Mouse (Mus musculus) E14TG2a.4 (cell line): ENCODE data around the gene Slc30a2.

Experiments used
- H3K27me3 ChIP-seq: 2 replicates; pipeline ENCODE4 v1.6.1; 2014; ENCODE audit warnings: low read length, control low read depth; ENCODE audit not compliant: insufficient read depth
- H3K36me3 ChIP-seq: 2 replicates; pipeline ENCODE4 v1.6.1; 2014; ENCODE audit warnings: low read length, control low read depth; ENCODE audit not compliant: insufficient read depth
- H3K4me1 ChIP-seq: replicated peaks from 2 replicates; pipeline ENCODE4 v1.6.1; 2014; ENCODE audit warnings: low read depth, low read length, control low read depth
- H3K4me3 ChIP-seq: replicated peaks from 2 replicates; pipeline ENCODE4 v1.5.1; 2014; ENCODE audit warnings: mild to moderate bottlenecking, low read length
- H3K9me3 ChIP-seq: 2 replicates; pipeline ENCODE4 v1.6.1; 2014; ENCODE audit warnings: low read length, control low read depth
- CTCF ChIP-seq: conservative IDR thresholded peaks from 2 replicates; pipeline ENCODE4 v1.5.1; 2014; ENCODE audit warnings: low read length
- NANOG ChIP-seq: IDR thresholded peaks from 2 replicates; pipeline ENCODE4 v1.6.1; 2014; ENCODE audit warnings: borderline replicate concordance, low read length, mixed read lengths
- POU5F1 ChIP-seq: IDR thresholded peaks from 2 replicates; pipeline ENCODE4 v1.6.1; 2014; ENCODE audit warnings: low read length, borderline replicate concordance

Gene Slc30a2

GRCm38 (mm10) chr4:134395142-134395541, 52.2 kb downstream of the Slc30a2 start:
- Histone ChIP-seq H3K9me3 (no peaks in the 10 kb centered on the region), H3K36me3 (peaks cover 3% of the 10 kb centered on the region; the same call in 1 of the 2 replicates), H3K4me3 (no peak overlapping the region), H3K4me1 (peaks cover 45% of the 10 kb centered on the region), H3K27me3 (no peaks in the 10 kb centered on the region)
- no peak for TF ChIP-seq POU5F1

- H3K36me3 ChIP-seq, result peaks cover 3% of the 10 kb centered on the region; the same call in 1 of the 2 replicates
- H3K27me3 ChIP-seq, result peaks cover 6% of the 10 kb centered on the region; the same call in 1 of the 2 replicates
- TF ChIP-seq CTCF (peak; percentile 77), NANOG (no peak)
- H3K4me1 ChIP-seq, result peaks cover 46% of the 10 kb centered on the region
- H3K9me3 ChIP-seq, result no peaks in the 10 kb centered on the region
- H3K4me3 ChIP-seq, result peak within 1 kb of the TSS; percentile 79
Measured at GRCm38 (mm10) chr4:134395977-134396825, 53.2 kb downstream of the Slc30a2 start, which contains the start of gene Pafah2. TSS of gene Pafah2 (plus strand) at chr4:134396320.

DNA sequence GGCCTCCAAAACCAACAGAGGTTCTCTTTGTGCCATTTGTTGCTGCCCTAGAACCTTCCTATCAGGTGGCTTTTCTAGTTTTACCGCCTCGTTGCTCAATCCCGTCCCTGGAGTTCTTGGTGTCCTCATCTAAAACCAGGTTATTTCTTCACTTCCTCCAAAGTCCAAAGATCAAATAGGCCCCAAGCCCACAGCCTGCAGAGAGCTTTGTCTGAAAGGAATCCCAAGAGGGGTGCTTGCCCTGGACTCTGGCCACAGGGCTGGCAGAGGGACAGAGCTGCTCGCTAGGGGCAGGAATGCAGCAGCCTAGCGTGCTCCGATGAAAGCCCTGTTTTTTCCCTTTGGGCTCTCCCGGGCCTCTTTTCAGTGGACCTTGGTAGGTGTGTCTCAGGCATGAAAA, 54.1 kb downstream of the Slc30a2 start:
- TF ChIP-seq NANOG, result no peak
- peak overlapping the region; percentile 48 for H3K4me3 ChIP-seq
- H3K4me1 ChIP-seq, result peaks cover 54% of the 10 kb centered on the region
- peaks cover 3% of the 10 kb centered on the region; the same call in 1 of the 2 replicates for H3K36me3 ChIP-seq
- H3K27me3 ChIP-seq, result peaks cover 6% of the 10 kb centered on the region; the same call in 1 of the 2 replicates
- H3K9me3 ChIP-seq, result no peaks in the 10 kb centered on the region

- Histone ChIP-seq H3K4me1 (peaks cover 57% of the 10 kb centered on the region), H3K4me3 (no peak overlapping the region), H3K36me3 (peaks cover 3% of the 10 kb centered on the region; the same call in 1 of the 2 replicates), H3K27me3 (peaks cover 6% of the 10 kb centered on the region; the same call in 1 of the 2 replicates), H3K9me3 (no peaks in the 10 kb centered on the region)
- TF ChIP-seq CTCF, result no peak
- no peak for TF ChIP-seq NANOG
Measured at GRCm38 (mm10) chr4:134397732-134398131, 54.8 kb downstream of the Slc30a2 start.

DNA sequence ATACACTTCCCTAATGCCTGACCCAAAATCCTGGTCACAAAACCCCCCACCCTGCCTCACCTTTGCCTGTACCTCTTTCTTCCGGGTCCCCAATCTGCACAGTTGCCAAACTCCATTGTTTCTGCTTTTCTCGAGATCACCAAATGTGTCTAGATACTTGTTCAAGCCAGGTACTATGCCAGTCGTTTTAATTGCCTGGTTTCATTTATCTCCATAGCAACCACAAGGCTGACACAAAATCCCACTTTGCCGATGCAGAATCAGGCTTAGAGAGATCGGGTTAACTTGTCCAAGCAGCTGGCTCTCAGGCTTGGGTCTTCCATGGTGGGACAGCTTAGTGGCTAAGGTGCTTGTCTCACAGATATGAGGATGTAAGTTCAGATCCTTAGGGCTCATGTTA, 57.2 kb downstream of the Slc30a2 start:
- H3K36me3 ChIP-seq, result peaks cover 3% of the 10 kb centered on the region; the same call in 1 of the 2 replicates
- H3K27me3 ChIP-seq, result peaks cover 6% of the 10 kb centered on the region; the same call in 1 of the 2 replicates
- no peak for TF ChIP-seq NANOG
- TF ChIP-seq POU5F1, result no peak
- no peak for TF ChIP-seq CTCF
- H3K4me1 ChIP-seq, result peaks cover 71% of the 10 kb centered on the region
- H3K4me3 ChIP-seq, result 0 out of 2 replicates have a peak overlapping the region, but pooled peaks have one; percentile 17
- H3K9me3 ChIP-seq, result no peaks in the 10 kb centered on the region

DNA sequence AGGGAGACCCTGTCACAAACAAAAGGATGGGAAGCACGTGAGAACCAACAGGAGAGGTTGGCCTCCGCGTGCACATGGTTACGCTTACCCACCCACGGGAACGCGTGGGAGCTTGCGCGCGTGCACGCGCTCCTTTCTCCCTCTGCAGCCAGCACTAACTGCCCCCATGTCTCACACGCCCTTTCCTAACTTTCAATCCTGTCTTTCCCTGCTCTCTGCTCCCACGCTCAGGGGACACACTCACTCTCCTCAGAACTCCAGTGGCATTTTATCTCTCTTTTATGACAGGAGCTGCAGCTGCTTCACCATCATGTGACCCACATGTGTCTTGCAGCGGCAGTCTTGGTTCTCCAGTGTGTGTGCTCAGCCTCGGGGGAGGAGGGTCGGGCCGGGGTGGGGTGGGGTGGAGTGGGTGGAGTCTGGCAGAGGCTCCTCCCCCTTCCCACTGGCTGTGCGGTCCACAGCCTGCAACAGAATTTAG, 58.2 kb downstream of the Slc30a2 start:
- peaks cover 6% of the 10 kb centered on the region; the same call in 1 of the 2 replicates for H3K27me3 ChIP-seq
- TF ChIP-seq CTCF (no peak), POU5F1 (no peak), NANOG (no peak)
- no peaks in the 10 kb centered on the region for H3K9me3 ChIP-seq
- peaks cover 3% of the 10 kb centered on the region; the same call in 1 of the 2 replicates for H3K36me3 ChIP-seq
- H3K4me3 ChIP-seq, result peak overlapping the region; percentile 80
- peaks cover 67% of the 10 kb centered on the region for H3K4me1 ChIP-seq

DNA sequence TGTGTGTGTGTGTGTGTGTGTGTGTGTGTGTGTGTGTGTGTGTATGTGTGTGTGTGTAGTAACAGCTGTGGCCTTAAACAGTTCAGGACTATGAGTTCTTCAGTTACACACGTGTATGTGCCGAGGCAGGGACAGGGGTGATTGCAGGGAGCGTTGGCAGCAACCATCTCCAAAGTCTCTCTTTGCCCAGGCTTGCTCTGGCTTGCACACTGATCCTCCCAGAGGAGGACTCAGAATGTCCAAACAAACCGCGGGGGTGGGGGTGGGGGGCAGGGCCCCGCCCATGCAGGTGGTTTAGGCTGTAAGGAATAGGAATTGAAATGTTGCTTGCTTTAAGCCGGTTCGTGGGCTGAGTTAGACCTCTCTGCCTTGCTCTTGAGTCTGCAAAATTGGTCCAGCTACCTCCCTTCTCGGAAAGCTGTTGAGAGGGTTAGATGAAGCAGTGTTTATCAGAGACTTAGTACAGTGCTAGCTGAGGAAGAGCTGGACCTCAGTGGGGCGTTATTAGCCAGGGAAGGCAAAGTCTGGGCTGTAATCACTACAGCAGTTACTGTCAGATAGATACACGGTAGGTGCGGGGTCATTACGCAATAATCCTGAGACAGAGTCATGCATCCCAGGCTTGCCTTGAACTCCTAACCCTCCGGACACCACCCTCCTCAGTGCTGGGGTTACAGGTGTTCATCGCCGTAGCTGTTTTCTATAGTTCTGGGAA, 59.0 kb downstream of the Slc30a2 start:
- TF ChIP-seq NANOG (no peak), CTCF (no peak), POU5F1 (no peak)
- peak overlapping the region; percentile 80 for H3K4me3 ChIP-seq
- no peaks in the 10 kb centered on the region for H3K9me3 ChIP-seq
- H3K27me3 ChIP-seq, result peaks cover 6% of the 10 kb centered on the region; the same call in 1 of the 2 replicates
- peaks cover 3% of the 10 kb centered on the region; the same call in 1 of the 2 replicates for H3K36me3 ChIP-seq
- peaks cover 61% of the 10 kb centered on the region for H3K4me1 ChIP-seq

- Histone ChIP-seq H3K27me3 (peaks cover 6% of the 10 kb centered on the region; the same call in 1 of the 2 replicates), H3K9me3 (no peaks in the 10 kb centered on the region), H3K4me3 (peak overlapping the region; percentile 2; the same call in 1 of the 2 replicates), H3K36me3 (peaks cover 8% of the 10 kb centered on the region), H3K4me1 (peaks cover 54% of the 10 kb centered on the region)
- TF ChIP-seq NANOG, result no peak
Measured at GRCm38 (mm10) chr4:134402571-134403262, 59.7 kb downstream of the Slc30a2 start.
